8 mouse cellular contexts compared by ENCODE assay signal in genomic region chr6:83440510-83441258, GRCm38 (mm10). TPM values are rescaled to one million over a fixed set of nuclear protein-coding genes. Genes with fewer than 3 reads are reported as not detected.
DNase-seq lines count a peak whose midpoint lies in the region; ATAC-seq and TF ChIP-seq lines count a peak whose summit lies in the region.

No protein-coding gene starts in this region.

- WGBS in thymus, adult 2 months = 29% methylated on average over 26 of the region's 26 CpGs
- 6% methylated on average over 26 of the region's 26 CpGs for WGBS in intestine, postnatal 0 days
- 0% methylated on average over 26 of the region's 26 CpGs for WGBS in midbrain, embryonic 16.5 days

- peak overlapping the region; percentile 30; the same call in 1 of the 2 replicates for H3K27ac ChIP-seq in thymus, adult 2 months (ENCODE audit: control insufficient read depth, insufficient read depth, low read length)
- peak overlapping the region; percentile 92 for H3K27ac ChIP-seq in intestine, postnatal 0 days (ENCODE audit: low read depth, low read length)
- peak overlapping the region; percentile 98 for H3K27ac ChIP-seq in midbrain, embryonic 16.5 days (ENCODE audit: low read length)

- intact Hi-C loops in gastrocnemius, postnatal 36 days (cut with DNase I) = no loop called here
- intact Hi-C loops in left cerebral cortex, postnatal 4 days (cut with DNase I) = no loop called here

- H3K4me3 ChIP-seq in thymus, adult 2 months (ENCODE audit: control insufficient read depth, insufficient read depth, low read length) = peak overlapping the region; percentile 66
- H3K4me3 ChIP-seq in intestine, postnatal 0 days (ENCODE audit: low read depth, low read length) = peak overlapping the region; percentile 84
- H3K4me3 ChIP-seq in midbrain, embryonic 16.5 days (ENCODE audit: low read depth, low read length) = peak overlapping the region; percentile 78

- TF ChIP-seq CTCF in thymus, adult 2 months (IDR thresholded peaks at IDR 0.05; ENCODE audit: borderline replicate concordance, control insufficient read depth, extremely low read depth, insufficient read depth, low read length, poor library complexity) = no peak
- TF ChIP-seq CTCF in intestine, postnatal 0 days (IDR thresholded peaks at IDR 0.05; ENCODE audit: low read depth) = no peak

- no peaks in the 10 kb centered on the region for H3K27me3 ChIP-seq in thymus, adult 2 months (ENCODE audit: control insufficient read depth, insufficient read depth, low read length)
- no peaks in the 10 kb centered on the region for H3K27me3 ChIP-seq in intestine, postnatal 0 days (replicated peaks; ENCODE audit: control insufficient read depth, insufficient read depth, low read length)
- no peaks in the 10 kb centered on the region for H3K27me3 ChIP-seq in midbrain, embryonic 16.5 days (ENCODE audit: control insufficient read depth, insufficient read depth, low read depth, low read length)

- H3K36me3 ChIP-seq in thymus, adult 2 months (ENCODE audit: control insufficient read depth, insufficient read depth, low read length) = no peaks in the 10 kb centered on the region
- H3K36me3 ChIP-seq in intestine, postnatal 0 days (ENCODE audit: control insufficient read depth, insufficient read depth) = peaks cover 14% of the 10 kb centered on the region
- peaks cover 3% of the 10 kb centered on the region; the same call in 1 of the 2 replicates for H3K36me3 ChIP-seq in midbrain, embryonic 16.5 days (ENCODE audit: control insufficient read depth, insufficient read depth, low read length)

- DNase-seq in thymus, adult 2 months = peak; percentile 52
- DNase-seq in thymus, adult 18-20 months = no peak
- DNase-seq in embryo, embryonic 9.5 days (ENCODE audit: extremely low spot score) = peak; percentile 71
- DNase-seq in gastrocnemius, postnatal 36 days = peak; percentile 43 to 65
- DNase-seq in left cerebral cortex, postnatal 4 days = peak; percentile 85
- peak; percentile 56 for DNase-seq in thymus, postnatal 0 days (ENCODE audit: low spot score)

- H3K9ac ChIP-seq in intestine, postnatal 0 days (ENCODE audit: low read depth, low read length) = peak overlapping the region; percentile 68
- H3K9ac ChIP-seq in midbrain, embryonic 16.5 days (ENCODE audit: low read depth, low read length) = peak overlapping the region; percentile 90

- H3K4me2 ChIP-seq in intestine, postnatal 0 days (replicated peaks; ENCODE audit: low read depth) = peak overlapping the region; percentile 75
- peak overlapping the region; percentile 77 for H3K4me2 ChIP-seq in midbrain, embryonic 16.5 days (ENCODE audit: low read length)

- no peak for ATAC-seq in intestine, postnatal 0 days
- ATAC-seq in midbrain, embryonic 16.5 days = peak; percentile 79

- no peaks in the 10 kb centered on the region for H3K9me3 ChIP-seq in intestine, postnatal 0 days (ENCODE audit: control insufficient read depth)
- no peaks in the 10 kb centered on the region for H3K9me3 ChIP-seq in midbrain, embryonic 16.5 days (replicated peaks; ENCODE audit: control insufficient read depth, low read length, poor library complexity, severe bottlenecking)

- no peak for TF ChIP-seq POLR2A in thymus, adult 2 months (IDR thresholded peaks at IDR 0.05; ENCODE audit: control insufficient read depth, extremely low read depth, insufficient read depth, low read length, poor library complexity)

- peaks cover 49% of the 10 kb centered on the region for H3K4me1 ChIP-seq in thymus, adult 2 months (replicated peaks; ENCODE audit: control insufficient read depth, insufficient read depth, low read length)
- peaks cover 38% of the 10 kb centered on the region for H3K4me1 ChIP-seq in intestine, postnatal 0 days (replicated peaks; ENCODE audit: control insufficient read depth, insufficient read depth, low read length)
- H3K4me1 ChIP-seq in midbrain, embryonic 16.5 days (ENCODE audit: control insufficient read depth, insufficient read depth, low read length) = peaks cover 70% of the 10 kb centered on the region

RNA-seq across cellular contexts. Expression of gene Tet3, which starts 18.2 kb away (rescaled TPM):
- 32.6 and 43.3 TPM in 2 replicates for polyA plus RNA-seq in thymus, adult 2 months (2012; rRNA removed)
- 10 to 100 TPM; 21.1 to 23.7 TPM for total RNA-seq in gastrocnemius, postnatal 36 days (2021)
- polyA plus RNA-seq in intestine, postnatal 0 days (2015; fragmentation: Nextera tagmentation; extraction: Ambion mirVana) = 28.1 and 34.3 TPM in 2 replicates
- 100 to 1,000 TPM; 112 to 117 TPM for total RNA-seq in left cerebral cortex, postnatal 4 days (2021)
- polyA plus RNA-seq in midbrain, embryonic 16.5 days (2015; fragmentation: Nextera tagmentation; extraction: Ambion mirVana) = 51.9 and 53.2 TPM in 2 replicates
- polyA plus RNA-seq in thymus, postnatal 0 days (2015; fragmentation: Nextera tagmentation; extraction: Ambion mirVana) = 19.7 and 24.1 TPM in 2 replicates

Comparison
In these comparisons a context has a peak if more than half of its experiments do, and no peak if none do; other contexts are left out.
1. DNase-seq: peak in thymus, adult 2 months (single experiment), embryo, embryonic 9.5 days (single experiment), gastrocnemius, postnatal 36 days (2 of 2), left cerebral cortex, postnatal 4 days (single experiment) and thymus, postnatal 0 days (single experiment); none in thymus, adult 18-20 months (0 of 2).
2. H3K27ac ChIP-seq: peak in every context shown above with its lines; median percentile 98 in midbrain, embryonic 16.5 days; 92 in intestine, postnatal 0 days; 30 in thymus, adult 2 months.
3. Peak in every context shown above with its lines, with median percentiles within 50 percentile points of each other: H3K4me3 ChIP-seq.